Mouse (Mus musculus) small intestine, adult 2 months (tissue): ENCODE data around the gene Clmn. TPM values are rescaled to one million over a fixed set of nuclear protein-coding genes. Genes with fewer than 3 reads are reported as not detected.

Experiments used
- H3K27ac ChIP-seq: fragments of 200-500 bp; 2 replicates; pipeline ENCODE4 v1.5.1; 2012; ENCODE audit warnings: low read depth, low read length, control low read depth, inconsistent platforms; ENCODE audit not compliant: insufficient read depth
- H3K27me3 ChIP-seq: fragments of 200-500 bp; 2 replicates; pipeline ENCODE4 v1.6.1; 2012; ENCODE audit warnings: mild to moderate bottlenecking, moderate library complexity, low read length, inconsistent platforms; ENCODE audit not compliant: control insufficient read depth, insufficient read depth
- H3K36me3 ChIP-seq: fragments of 200-500 bp; 2 replicates; pipeline ENCODE4 v1.6.1; 2012; ENCODE audit warnings: mild to moderate bottlenecking, low read length, control low read depth, inconsistent platforms; ENCODE audit not compliant: control insufficient read depth, insufficient read depth
- H3K4me1 ChIP-seq: fragments of 200-500 bp; 2 replicates; pipeline ENCODE4 v1.6.1; 2012; ENCODE audit warnings: low read length, inconsistent platforms, mixed read lengths; ENCODE audit not compliant: control insufficient read depth, insufficient read depth, insufficient read length
- H3K4me3 ChIP-seq: fragments of 200-500 bp; 2 replicates; pipeline ENCODE4 v1.5.1; 2012; ENCODE audit warnings: low read depth, mild to moderate bottlenecking, control low read depth, inconsistent platforms, low read length, moderate library complexity
- CTCF ChIP-seq: fragments of 200-500 bp; IDR thresholded peaks from 2 replicates; pipeline ENCODE4 v1.5.1; 2012; ENCODE audit warnings: low read depth, mild to moderate bottlenecking, control low read depth, inconsistent platforms, low read length, moderate library complexity, mixed read lengths; ENCODE audit not compliant: insufficient replicate concordance, insufficient read length; ENCODE audit errors: extremely low read depth
- POLR2A ChIP-seq: fragments of 200-500 bp; IDR thresholded peaks from 2 replicates; pipeline ENCODE4 v1.6.1; 2012; ENCODE audit warnings: low read depth, mild to moderate bottlenecking, control low read depth, inconsistent platforms, low read length, moderate library complexity
- WGBS: fragments of 180-500 bp; shearing (Covaris S2); methylation state at CpG from one replicate; pipeline ENCODE4 v1.1.7; 2018; 5-methylcytosine and 5-hydroxymethylcytosine counted together
- polyA plus RNA-seq: library from polyadenylated mRNA; depleted of rRNA; stranded (reverse); fragments of >200 nt; gene quantifications from 2 replicates; pipeline ENCODE4 v1.2.3, GENCODE M21; 2012

The Clmn gene
- polyA plus RNA-seq, 1 experiment = 3.4 TPM

GRCm38 (mm10) chr12:104814291-104814690 is 50.6 kb downstream of the Clmn start:
- no peak overlapping the region for H3K4me3 ChIP-seq
- no peaks in the 10 kb centered on the region for H3K36me3 ChIP-seq
- WGBS = 56% methylated on average over 7 of the region's 7 CpGs
- H3K27me3 ChIP-seq = no peaks in the 10 kb centered on the region
- H3K4me1 ChIP-seq = peaks cover 11% of the 10 kb centered on the region; the same call in 1 of the 2 replicates
- TF ChIP-seq CTCF (no peak), POLR2A (no peak)
- no peak overlapping the region for H3K27ac ChIP-seq

- H3K27ac ChIP-seq = no peak overlapping the region
- H3K36me3 ChIP-seq = no peaks in the 10 kb centered on the region
- no peaks in the 10 kb centered on the region for H3K27me3 ChIP-seq
- peaks cover 11% of the 10 kb centered on the region; the same call in 1 of the 2 replicates for H3K4me1 ChIP-seq
- WGBS = 93% methylated on average over 13 of the region's 13 CpGs
- TF ChIP-seq POLR2A (no peak), CTCF (no peak)
- H3K4me3 ChIP-seq = no peak overlapping the region
Measured at GRCm38 (mm10) chr12:104813762-104814161, 51.1 kb downstream of the Clmn start.

- Histone ChIP-seq H3K27ac (no peak overlapping the region), H3K36me3 (no peaks in the 10 kb centered on the region), H3K27me3 (no peaks in the 10 kb centered on the region), H3K4me3 (no peak overlapping the region), H3K4me1 (peaks cover 9% of the 10 kb centered on the region; the same call in 1 of the 2 replicates)
- whole genome bisulfite sequencing = 71% methylated on average over 4 of the region's 4 CpGs
- TF ChIP-seq CTCF (peak; percentile 20; the same call in 1 of the 2 replicates), POLR2A (no peak)
Measured at GRCm38 (mm10) chr12:104812711-104813110, 52.2 kb downstream of the Clmn start.

- H3K4me3 ChIP-seq = no peak overlapping the region
- WGBS = 26% methylated on average over 7 of the region's 7 CpGs
- H3K27ac ChIP-seq = no peak overlapping the region
- H3K27me3 ChIP-seq = no peaks in the 10 kb centered on the region
- TF ChIP-seq CTCF (no peak), POLR2A (no peak)
- peaks cover 9% of the 10 kb centered on the region; the same call in 1 of the 2 replicates for H3K4me1 ChIP-seq
- H3K36me3 ChIP-seq = no peaks in the 10 kb centered on the region
Measured at GRCm38 (mm10) chr12:104810923-104811443, 53.9 kb downstream of the Clmn start.

GRCm38 (mm10) chr12:104808421-104809067 is 56.3 kb downstream of the Clmn start:
- no peak overlapping the region for H3K4me3 ChIP-seq
- peaks cover 9% of the 10 kb centered on the region; the same call in 1 of the 2 replicates for H3K4me1 ChIP-seq
- H3K27ac ChIP-seq = no peak overlapping the region
- WGBS = 44% methylated on average over 17 of the region's 17 CpGs
- no peak for TF ChIP-seq CTCF
- no peak for TF ChIP-seq POLR2A
- no peaks in the 10 kb centered on the region for H3K27me3 ChIP-seq
- peaks cover 2% of the 10 kb centered on the region; the same call in 1 of the 2 replicates for H3K36me3 ChIP-seq

DNA sequence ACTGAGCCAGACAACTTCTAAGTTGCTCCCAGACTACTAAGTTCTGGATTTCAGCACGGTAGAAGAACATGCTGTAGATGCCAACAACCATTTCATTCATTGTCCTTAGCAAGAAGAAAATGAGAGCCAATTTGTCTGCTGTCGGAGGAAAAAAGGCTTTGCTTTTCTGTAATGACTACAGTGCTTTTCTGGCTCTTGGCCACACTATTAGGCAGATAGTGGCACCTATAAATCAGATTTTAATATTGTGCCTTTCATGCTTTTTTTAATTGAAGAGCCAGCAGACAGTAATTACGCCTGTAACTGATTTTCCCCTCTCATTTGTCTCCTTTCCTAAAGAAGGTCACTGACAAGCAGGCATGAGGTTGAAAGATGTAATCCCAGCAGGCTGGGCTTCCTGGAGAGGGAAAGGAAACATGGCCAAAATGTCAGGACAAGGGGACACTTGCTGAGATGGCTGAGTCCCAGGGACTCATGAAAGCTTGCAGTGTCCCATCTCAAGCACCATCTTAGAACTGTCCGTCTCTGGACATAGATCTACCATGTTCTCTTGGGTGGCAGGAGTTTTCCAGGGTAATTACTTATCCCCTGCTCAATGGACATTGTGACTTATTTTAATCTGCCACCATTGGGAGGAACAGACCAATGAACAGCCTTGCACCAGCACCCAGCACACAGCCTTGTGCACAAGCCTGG is 58.0 kb downstream of the Clmn start:
- 79% methylated on average over 4 of the region's 4 CpGs for WGBS
- no peaks in the 10 kb centered on the region for H3K27me3 ChIP-seq
- no peak overlapping the region for H3K4me3 ChIP-seq
- H3K4me1 ChIP-seq = peaks cover 3% of the 10 kb centered on the region; the same call in 1 of the 2 replicates
- H3K36me3 ChIP-seq = peaks cover 3% of the 10 kb centered on the region; the same call in 1 of the 2 replicates
- H3K27ac ChIP-seq = no peak overlapping the region
- TF ChIP-seq CTCF (no peak), POLR2A (no peak)

DNA sequence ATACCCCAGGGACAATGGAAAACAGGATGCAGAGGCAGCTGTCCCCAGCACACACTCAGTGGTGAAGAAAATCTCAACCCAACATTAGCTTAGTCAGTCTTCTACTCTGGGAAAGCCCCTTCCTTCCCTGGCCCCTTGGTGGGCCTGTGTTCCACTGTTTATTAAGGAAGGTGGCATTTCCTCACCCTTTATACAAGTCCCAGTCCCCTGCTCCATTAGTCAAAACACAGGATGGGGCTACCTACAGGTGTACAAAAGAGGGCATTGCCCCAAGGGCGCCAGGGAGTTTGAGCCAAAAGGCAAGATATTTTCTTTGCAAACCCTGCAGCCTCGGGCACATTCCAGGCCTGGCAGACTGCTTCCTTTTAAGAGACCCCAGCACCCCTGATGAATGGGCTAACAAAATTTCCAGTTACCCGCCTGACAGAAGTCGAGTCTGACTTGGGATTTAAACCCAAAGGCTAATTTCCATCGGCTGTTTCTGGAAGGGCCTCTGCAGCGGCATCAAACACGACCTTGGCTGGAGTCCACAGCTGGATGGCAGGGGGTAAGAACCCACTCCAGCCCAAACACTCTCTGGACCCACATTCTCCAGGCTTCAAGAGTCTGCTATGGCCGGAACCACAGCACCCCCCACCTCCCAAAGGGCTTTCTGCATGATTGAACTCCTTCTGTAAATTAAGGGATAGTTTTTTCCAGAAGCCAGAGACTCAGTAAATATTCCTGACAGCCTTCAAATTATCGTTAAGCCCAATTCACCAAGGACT is 63.2 kb downstream of the Clmn start:
- 81% methylated on average over 9 of the region's 9 CpGs for WGBS
- no peaks in the 10 kb centered on the region for H3K4me1 ChIP-seq
- H3K4me3 ChIP-seq = no peak overlapping the region
- H3K27me3 ChIP-seq = no peaks in the 10 kb centered on the region
- H3K27ac ChIP-seq = no peak overlapping the region
- peaks cover 14% of the 10 kb centered on the region for H3K36me3 ChIP-seq
- no peak for TF ChIP-seq POLR2A
- TF ChIP-seq CTCF = no peak
